Mouse (Mus musculus): ENCODE data around the gene Cbfa2t2.

- TF ChIP-seq POLR2A (IDR thresholded peaks at IDR 0.05; ENCODE audit: low read depth, low read length) (no peak), CTCF (IDR thresholded peaks at IDR 0.05; ENCODE audit: borderline replicate concordance, insufficient read depth, low read length) (no peak)
Measured at GRCm38 (mm10) chr2:154452951-154453350, 16.7 kb downstream of the Cbfa2t2 start.
